Mouse (Mus musculus): ENCODE data around the gene Nkx1-2. TPM values are rescaled to one million over a fixed set of nuclear protein-coding genes. Genes with fewer than 3 reads are reported as not detected.
A peak's percentile ranks its signal among the peaks of the same experiment; 100 is the strongest.

Nkx1-2 gene
- not detected for total RNA-seq (2021)
- long read RNA-seq, experiment 1: 0 reads
- long read RNA-seq, experiment 2: 0 reads

GRCm38 (mm10) chr7:132599071-132599975 lies at the start of gene Nkx1-2:
Nkx1-2 (minus strand) TSS chr7:132599637.
- intact Hi-C loops (cut with DNase I): no loop called here
- DNase-seq (ENCODE audit: low spot score in 2 of 2): no peak

- intact Hi-C loops (cut with DNase I): no loop called here
- DNase-seq (ENCODE audit: low spot score in 2 of 2): no peak
Observed at GRCm38 (mm10) chr7:132646514-132646913, 47.1 kb upstream of the Nkx1-2 start.

GRCm38 (mm10) chr7:132644605-132645279 lies 45.3 kb upstream of the Nkx1-2 start:
- intact Hi-C loops (cut with DNase I): no loop called here

GRCm38 (mm10) chr7:132641606-132642005 lies 42.2 kb upstream of the Nkx1-2 start:
- DNase-seq (ENCODE audit: low spot score in 2 of 2): no peak
- intact Hi-C loops (cut with DNase I): no loop called here

More at GRCm38 (mm10) chr7:132644605-132645279, 45.3 kb upstream of the Nkx1-2 start:
- DNase-seq (ENCODE audit: low spot score in 2 of 2): no peak

- DNase-seq (ENCODE audit: low spot score in 2 of 2): peak; percentile 42 to 47
- intact Hi-C loops (cut with DNase I): no loop called here
Observed at GRCm38 (mm10) chr7:132640946-132641345, 41.5 kb upstream of the Nkx1-2 start.

GRCm38 (mm10) chr7:132638446-132639087 lies 39.1 kb upstream of the Nkx1-2 start:
- intact Hi-C loops (cut with DNase I): no loop called here
- peak; percentile 58 to 71 for DNase-seq (ENCODE audit: low spot score in 2 of 2)

GRCm38 (mm10) chr7:132637292-132637691 lies 37.9 kb upstream of the Nkx1-2 start:
- intact Hi-C loops (cut with DNase I): no loop called here
- no peak for DNase-seq (ENCODE audit: low spot score in 2 of 2)

- intact Hi-C loops (cut with DNase I): loop anchor here (5.0 kb wide), 1 partner anchor 54 kb away; the partner anchor contains the start of gene Oat
- peak; percentile 63 to 73 for DNase-seq (ENCODE audit: low spot score in 2 of 2)
Observed at GRCm38 (mm10) chr7:132631313-132631712, 31.9 kb upstream of the Nkx1-2 start.

GRCm38 (mm10) chr7:132627448-132627847 lies 28.0 kb upstream of the Nkx1-2 start:
- DNase-seq (ENCODE audit: low spot score in 2 of 2): no peak
- intact Hi-C loops (cut with DNase I): no loop called here

GRCm38 (mm10) chr7:132626174-132626573 lies 26.7 kb upstream of the Nkx1-2 start:
- intact Hi-C loops (cut with DNase I): no loop called here
- no peak for DNase-seq (ENCODE audit: low spot score in 2 of 2)

- DNase-seq (ENCODE audit: low spot score in 2 of 2): no peak
- intact Hi-C loops (cut with DNase I): no loop called here
Observed at GRCm38 (mm10) chr7:132624161-132624560, 24.7 kb upstream of the Nkx1-2 start.

- intact Hi-C loops (cut with DNase I): no loop called here
- DNase-seq (ENCODE audit: low spot score in 2 of 2): no peak
Observed at GRCm38 (mm10) chr7:132619975-132620918, 20.8 kb upstream of the Nkx1-2 start.

- DNase-seq (ENCODE audit: low spot score in 2 of 2): no peak
- intact Hi-C loops (cut with DNase I): no loop called here
Observed at GRCm38 (mm10) chr7:132619549-132619948, 20.1 kb upstream of the Nkx1-2 start.

GRCm38 (mm10) chr7:132617021-132617564 lies 17.7 kb upstream of the Nkx1-2 start:
- no peak for DNase-seq (ENCODE audit: low spot score in 2 of 2)
- intact Hi-C loops (cut with DNase I): no loop called here

- intact Hi-C loops (cut with DNase I): no loop called here
- DNase-seq (ENCODE audit: low spot score in 2 of 2): no peak
Observed at GRCm38 (mm10) chr7:132616391-132616790, 17.0 kb upstream of the Nkx1-2 start.

- intact Hi-C loops (cut with DNase I): no loop called here
- no peak for DNase-seq (ENCODE audit: low spot score in 2 of 2)
Observed at GRCm38 (mm10) chr7:132615346-132615745, 15.9 kb upstream of the Nkx1-2 start.

GRCm38 (mm10) chr7:132611530-132611929 lies 12.1 kb upstream of the Nkx1-2 start:
- intact Hi-C loops (cut with DNase I): no loop called here
- no peak for DNase-seq (ENCODE audit: low spot score in 2 of 2)

- peak; percentile 79 for DNase-seq (ENCODE audit: low spot score in 2 of 2)
- intact Hi-C loops (cut with DNase I): no loop called here
Observed at GRCm38 (mm10) chr7:132610468-132611318, 11.3 kb upstream of the Nkx1-2 start, which contains the start of gene Lhpp. Lhpp (plus strand) TSS chr7:132610638.

All from left cerebral cortex, postnatal 14 days (tissue).